Mouse (Mus musculus) T-cell, adult 2 months (primary cell): Measurements from ENCODE around the gene Gm5797.
"Not testable (repeated sequence)": the region's sequence is repeated elsewhere in the genome, so short reads cannot be mapped to it uniquely, and the experiment has no call there.

ENCODE experiments used
- DNase-seq: peaks from one replicate; pipeline ENCODE4 v3.0.0; 2022; ENCODE audit warnings: low spot score

Gene Gm5797

DNA sequence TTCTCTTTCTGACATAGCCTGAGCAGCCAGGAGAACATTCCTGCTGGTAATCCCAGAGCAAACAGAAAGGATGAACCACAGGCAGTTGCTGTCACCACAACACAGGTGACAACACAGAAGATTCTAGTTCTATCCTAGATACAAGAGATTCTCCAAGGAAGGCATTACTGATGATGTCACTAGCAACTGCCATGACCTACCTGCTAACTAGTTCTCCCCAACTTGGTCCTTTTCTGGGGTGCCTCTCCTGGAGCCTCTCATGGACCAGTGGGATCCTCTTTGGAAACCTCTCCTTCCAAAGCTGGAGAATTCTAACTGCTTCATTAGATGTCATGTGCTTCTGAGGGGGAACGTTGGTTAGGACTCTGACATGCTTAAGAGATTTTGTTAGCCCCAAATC is at the start of gene Gm5797:
TSS of gene Gm5797 (minus strand) at position 101 of the 400 bp plus-strand sequence.
- DNase-seq: not testable (repeated sequence)

DNA sequence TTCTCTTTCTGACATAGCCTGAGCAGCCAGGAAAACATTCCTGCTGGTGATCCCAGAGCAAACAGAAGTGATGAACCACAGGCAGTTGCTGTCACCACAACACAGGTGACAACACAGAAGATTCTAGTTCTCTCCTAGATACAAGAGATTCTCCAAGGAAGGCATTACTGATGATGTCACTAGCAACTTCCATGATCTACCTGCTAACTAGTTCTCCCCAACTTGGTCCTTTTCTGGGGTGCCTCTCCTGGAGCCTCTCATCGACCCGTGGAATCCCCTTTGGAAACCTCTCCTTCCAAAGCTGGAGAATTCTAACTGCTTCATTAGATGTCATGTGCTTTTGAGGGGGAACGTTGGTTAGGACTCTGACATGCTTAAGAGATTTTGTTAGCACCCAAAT is 32.8 kb upstream of the Gm5797 start, which contains the start of gene Gm8374:
TSS of gene Gm8374 (minus strand) at position 101 of the 400 bp plus-strand sequence.
- not testable (repeated sequence) for DNase-seq

DNA sequence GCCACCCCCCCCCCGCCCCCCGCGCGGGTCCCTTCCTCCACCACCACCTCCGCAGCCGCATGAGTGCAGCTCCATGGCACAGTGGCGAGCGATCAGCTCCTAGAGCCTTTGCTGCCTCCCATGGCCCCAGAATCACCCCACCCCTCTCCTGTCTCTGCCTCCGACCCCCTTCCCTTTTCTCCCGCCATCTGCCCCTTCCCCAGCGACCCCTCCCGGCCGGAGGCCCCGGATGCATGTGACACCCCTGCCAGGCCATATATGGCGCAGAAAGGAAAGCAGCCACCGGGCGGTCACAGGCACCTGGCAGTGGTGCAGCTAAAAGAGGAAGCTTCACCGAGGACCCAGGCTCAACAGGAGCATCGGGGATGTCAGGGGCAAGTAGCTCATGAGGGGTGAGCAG is 17.1 kb downstream of the Gm5797 start:
- peak; percentile 4 for DNase-seq

DNA sequence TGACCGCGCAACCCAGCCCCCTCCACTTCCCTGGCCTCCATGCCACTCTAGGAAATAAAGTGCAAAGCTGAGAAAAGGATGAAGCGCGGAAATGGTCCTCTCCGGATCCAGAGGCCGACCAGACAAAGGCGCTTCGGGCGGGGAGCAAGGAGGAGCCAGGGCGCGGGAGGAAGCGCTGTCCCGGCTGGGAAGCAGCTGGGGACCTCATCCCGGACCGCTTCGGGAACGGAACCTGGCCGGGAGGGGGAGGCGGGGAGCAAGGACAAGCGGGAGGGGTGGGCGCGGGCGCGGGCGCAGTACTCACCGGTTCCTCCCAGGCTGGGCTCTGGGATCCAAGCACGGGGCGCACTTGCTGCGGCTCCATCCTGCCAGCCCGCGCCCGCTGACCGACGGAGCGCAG is 17.5 kb downstream of the Gm5797 start, which contains the start of gene Gm3739:
TSS of gene Gm3739 (minus strand) at position 389 of the 400 bp plus-strand sequence.
- peak; percentile 0 for DNase-seq
